Mouse (Mus musculus): ENCODE data around the gene Gm8011.
"Not testable (repeated sequence)": the region's sequence is repeated elsewhere in the genome, so short reads cannot be mapped to it uniquely, and the experiment has no call there.

Gene Gm8011

DNA sequence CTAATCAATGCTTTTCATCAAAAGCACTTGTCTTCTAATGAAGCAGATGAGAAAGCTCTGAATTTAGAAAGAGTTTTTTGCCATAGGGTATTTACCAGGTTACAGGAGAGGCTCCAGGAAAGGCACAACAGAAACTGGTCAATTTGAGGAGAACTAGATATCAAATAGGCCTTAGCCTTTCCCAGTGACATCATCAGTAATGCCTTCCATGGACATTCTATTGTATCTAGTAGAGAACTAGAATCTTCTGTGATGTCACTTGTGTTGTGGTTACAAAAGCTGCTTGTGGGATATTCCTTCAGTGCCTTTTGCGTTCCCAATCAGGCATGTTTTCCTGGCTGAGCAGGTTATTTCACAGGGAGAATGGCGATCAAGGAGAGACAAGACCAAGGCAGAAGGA, at the start of gene Gm8011:
Gene Gm8011 (plus strand): TSS at position 301 of the 400 bp plus-strand sequence.
- not testable (repeated sequence) for DNase-seq (ENCODE audit: low spot score)

- not testable (repeated sequence) for DNase-seq (ENCODE audit: low spot score)
Measured at GRCm38 (mm10) chr14:42439573-42439972, 24.1 kb upstream of the Gm8011 start, which contains the start of gene Gm8005. TSS of gene Gm8005 (minus strand) at chr14:42439673.

- DNase-seq (ENCODE audit: low spot score), result not testable (repeated sequence)
Measured at GRCm38 (mm10) chr14:42502249-42502648, 38.6 kb downstream of the Gm8011 start, which contains the start of gene Gm8020. TSS of gene Gm8020 (minus strand) at chr14:42502349.

All from urinary bladder, postnatal 25 days (tissue).